Mouse (Mus musculus) cerebellum, postnatal 4 days (tissue): ENCODE measurements around the gene Mup8.
"Not testable (repeated sequence)": the region's sequence is repeated elsewhere in the genome, so short reads cannot be mapped to it uniquely, and the experiment has no call there.

Source experiments
- DNase-seq, 2 experiments: peaks; one replicate each; pipeline ENCODE4 v3.0.0; 2022; ENCODE audit warnings: low spot score in 2 of 2, mixed read lengths in 1 of 2

Gene Mup8

DNA sequence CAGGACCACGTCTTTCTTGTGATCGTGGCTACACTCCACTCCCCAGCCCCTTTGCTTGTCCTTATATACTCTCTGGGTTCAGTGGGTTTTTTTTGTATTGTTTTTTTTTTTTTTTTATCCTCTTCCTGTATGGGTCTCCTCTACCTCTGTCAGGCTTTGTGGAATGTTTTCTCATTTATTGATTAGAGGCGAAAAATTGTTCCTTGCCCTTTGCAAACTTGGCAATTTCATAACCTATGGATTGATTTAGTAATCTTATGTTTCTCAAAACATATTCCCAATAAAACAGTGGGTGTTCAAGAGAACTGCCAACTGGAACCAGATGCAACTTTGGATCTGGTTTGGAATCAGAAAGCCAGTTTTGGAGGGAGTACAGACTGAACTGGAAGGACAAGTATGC, at the start of gene Mup8:
Gene Mup8, minus strand, starts transcription at position 101 of the 400 bp plus-strand sequence.
- not testable (repeated sequence) for DNase-seq

GRCm38 (mm10) chr4:60265977-60266770, 43.8 kb upstream of the Mup8 start:
- DNase-seq = not testable (repeated sequence)

DNA sequence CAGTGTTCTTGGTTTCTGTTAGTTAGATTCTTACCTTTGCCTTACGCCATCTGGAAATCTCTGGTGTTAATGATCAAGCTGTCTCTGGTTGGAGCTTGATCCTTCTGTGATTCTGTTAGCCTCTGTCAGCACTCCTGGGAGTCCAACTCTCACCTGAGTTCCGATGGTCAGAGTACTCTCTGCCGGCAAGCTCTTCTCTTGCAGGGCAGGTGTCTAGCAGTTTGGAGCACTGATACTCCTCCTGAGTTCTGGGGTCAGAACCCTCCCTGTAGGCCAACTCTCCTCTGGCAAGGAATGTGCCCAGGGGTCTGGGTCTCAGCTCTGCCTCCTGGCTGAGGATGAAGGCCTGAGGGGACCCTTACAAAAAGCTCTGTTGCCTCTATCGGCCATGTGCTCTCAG, 40.3 kb upstream of the Mup8 start:
- DNase-seq = not testable (repeated sequence)
